Mouse (Mus musculus) C2C12 (cell line): ENCODE results near the gene Shisal1.

Experiments
- CTCF ChIP-seq: IDR thresholded peaks from one replicate; pipeline ENCODE4 v1.5.1; 2011; ENCODE audit not compliant: control insufficient read depth, insufficient read depth, insufficient read length
- MAX ChIP-seq: IDR thresholded peaks from one replicate; pipeline ENCODE4 v1.6.1; 2011; ENCODE audit warnings: mild to moderate bottlenecking, control low read depth
- MYOD1 ChIP-seq: IDR thresholded peaks from one replicate; pipeline ENCODE4 v1.6.1; 2011; ENCODE audit warnings: low read depth; ENCODE audit not compliant: control insufficient read depth, insufficient read length

GRCm38 (mm10) chr15:84340926-84341325, 106.0 kb downstream of the Shisal1 start:
- no peak for TF ChIP-seq MAX
- no peak for TF ChIP-seq CTCF
- no peak for TF ChIP-seq MYOD1
